Mouse (Mus musculus) macrophage (primary cell): ENCODE measurements around the gene Mical3. TPM values are rescaled to one million over a fixed set of nuclear protein-coding genes. Genes with fewer than 3 reads are reported as not detected.

Experiments used
- H3K27ac ChIP-seq: fragments of 350-480 bp; formaldehyde crosslinking; 2 replicates; pipeline ENCODE4 v1.9.0; 2021
- H3K36me3 ChIP-seq: fragments of 350-480 bp; formaldehyde crosslinking; 2 replicates; pipeline ENCODE4 v1.9.0; 2021; ENCODE audit errors: inconsistent target
- H3K4me3 ChIP-seq: fragments of 350-480 bp; formaldehyde crosslinking; 2 replicates; pipeline ENCODE4 v1.9.0; 2021; ENCODE audit errors: inconsistent target
- H3K79me2 ChIP-seq: fragments of 350-480 bp; formaldehyde crosslinking; 2 replicates; pipeline ENCODE4 v1.9.0; 2021; ENCODE audit errors: inconsistent target
- WGBS: methylation state at CpG from one replicate; pipeline ENCODE4 v1.1.7; 2026; ENCODE audit warnings: inconsistent platforms; ENCODE audit not compliant: missing documents; 5-methylcytosine and 5-hydroxymethylcytosine counted together
- polyA plus RNA-seq: library from polyadenylated mRNA; stranded (reverse); fragments of 250-400 nt; gene quantifications from 3 replicates; pipeline ENCODE4 v1.2.4, GENCODE M21; 2018; ENCODE audit warnings: inconsistent platforms

Gene Mical3
- polyA plus RNA-seq, 1 experiment from 2014 or later = 1.1 TPM

- Histone ChIP-seq H3K4me3 (no peak overlapping the region), H3K79me2 (no peaks in the 10 kb centered on the region), H3K36me3 (no peaks in the 10 kb centered on the region), H3K27ac (no peak overlapping the region)
- 96% methylated on average over 10 of the region's 13 CpGs for WGBS
Measured at GRCm38 (mm10) chr6:121051972-121052629, 78.7 kb downstream of the Mical3 start.

DNA sequence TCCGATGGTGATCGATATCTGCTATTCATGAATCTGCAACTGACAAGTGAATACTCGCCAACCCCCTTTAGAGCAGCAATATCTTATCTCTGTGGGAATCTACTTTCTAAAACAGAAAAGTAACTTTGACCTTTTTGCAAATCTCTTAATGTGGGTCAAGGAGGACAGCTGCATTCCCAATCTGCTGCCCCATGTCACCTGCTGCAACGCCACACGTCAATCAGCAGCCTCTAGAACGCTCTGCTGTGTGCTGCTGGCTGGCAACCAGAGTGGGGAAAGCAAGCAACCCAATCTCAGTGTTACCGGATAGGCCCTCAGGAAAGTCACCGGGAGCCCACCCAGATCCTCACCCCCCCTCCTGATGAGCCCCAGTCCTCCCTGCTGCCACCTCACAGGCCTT is 79.4 kb downstream of the Mical3 start:
- Histone ChIP-seq H3K79me2 (no peaks in the 10 kb centered on the region), H3K36me3 (no peaks in the 10 kb centered on the region), H3K27ac (no peak overlapping the region), H3K4me3 (no peak overlapping the region)
- WGBS = 97% methylated on average over 8 of the region's 8 CpGs

DNA sequence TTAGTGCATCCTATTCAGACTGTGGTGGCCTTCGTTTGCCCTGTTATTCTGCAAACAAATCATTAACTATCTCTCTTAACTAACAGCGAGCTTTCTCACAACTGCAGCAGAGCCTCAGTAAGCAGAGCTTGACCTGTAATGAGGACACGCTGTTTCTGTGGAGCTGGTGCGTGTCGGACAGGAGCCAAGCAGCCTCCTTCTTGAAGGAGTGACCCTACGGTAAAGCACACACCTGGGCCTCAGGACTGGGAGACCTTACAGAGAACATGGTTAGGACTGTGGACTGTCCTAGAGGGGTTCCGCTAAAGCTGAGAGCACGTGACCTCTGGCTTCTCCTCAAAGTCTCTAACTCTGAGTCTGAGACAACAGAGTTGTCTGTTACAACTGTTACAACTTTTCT is 82.1 kb downstream of the Mical3 start:
- Histone ChIP-seq H3K27ac (no peak overlapping the region), H3K79me2 (no peaks in the 10 kb centered on the region), H3K36me3 (no peaks in the 10 kb centered on the region), H3K4me3 (no peak overlapping the region)
- WGBS = 97% methylated on average over 8 of the region's 8 CpGs

DNA sequence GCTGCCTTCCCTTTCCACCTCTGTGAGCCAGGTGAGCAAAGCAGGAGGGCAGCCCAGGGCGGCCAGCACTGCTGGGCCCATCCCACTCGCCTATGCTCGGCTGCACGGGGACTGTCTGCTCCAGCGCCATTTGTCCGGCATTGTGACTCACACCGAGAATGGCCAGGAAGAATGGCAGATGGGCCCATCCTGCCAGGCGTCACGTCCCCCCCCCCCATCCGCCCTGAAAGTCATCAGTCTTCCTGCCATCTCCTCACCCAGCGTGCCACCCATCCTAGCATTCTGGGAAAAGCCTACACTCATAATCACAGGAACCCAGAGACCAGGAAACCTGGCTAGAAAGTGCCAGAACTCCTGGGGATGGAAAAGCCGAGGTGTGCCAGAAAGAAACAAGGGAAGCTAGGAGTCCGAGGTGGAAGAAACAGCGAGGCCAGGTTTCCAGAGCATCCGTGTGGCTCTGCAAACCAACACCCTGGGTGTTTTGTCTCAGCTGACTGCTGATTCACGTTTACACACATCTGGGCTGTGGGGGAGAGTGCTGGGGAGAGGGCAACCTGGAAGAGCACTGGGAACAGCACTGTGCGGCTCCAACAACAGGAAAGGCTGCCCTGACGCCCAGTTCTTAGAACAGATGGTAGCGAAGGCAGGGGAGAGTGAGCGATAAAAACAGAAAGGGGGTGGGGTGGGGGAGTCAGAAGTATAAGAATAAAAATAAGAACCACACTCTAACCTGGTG is 85.3 kb downstream of the Mical3 start:
- WGBS = 92% methylated on average over 20 of the region's 20 CpGs
- H3K36me3 ChIP-seq = no peaks in the 10 kb centered on the region

DNA sequence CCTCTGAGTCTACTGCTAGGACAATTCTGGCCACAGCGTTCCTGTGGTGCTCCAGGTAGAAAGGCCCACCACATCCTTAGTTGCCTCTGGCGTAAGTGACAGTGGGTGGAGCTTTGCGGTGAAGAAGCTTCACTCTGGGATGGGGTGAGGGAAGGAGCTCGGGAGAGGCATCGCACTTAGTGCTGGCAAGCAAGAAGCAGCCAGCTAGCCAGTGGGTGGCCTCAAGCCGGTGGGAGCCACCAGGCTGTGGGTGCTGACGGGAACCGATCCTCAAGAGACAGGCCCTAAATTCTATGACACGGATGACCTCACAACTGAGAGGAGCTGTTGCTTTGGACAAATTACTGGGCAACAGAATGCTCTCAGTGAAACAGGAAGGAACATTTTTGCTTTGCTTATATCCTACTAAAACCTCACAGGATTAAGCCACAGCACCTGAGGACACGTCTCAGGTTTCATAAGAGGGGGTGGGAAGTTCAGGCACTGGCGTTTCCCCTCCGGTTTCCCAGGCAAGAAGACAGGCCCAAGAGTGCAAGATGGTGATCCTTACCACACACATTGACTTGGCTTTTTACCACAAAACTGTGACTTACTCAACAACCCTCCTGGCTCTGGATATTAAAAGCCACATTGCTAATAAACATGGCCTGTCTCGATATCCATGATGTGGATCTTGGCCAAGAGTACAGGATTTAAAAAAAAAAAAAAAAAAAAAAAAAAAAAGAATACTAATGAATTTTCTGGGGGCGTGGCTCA is 87.2 kb downstream of the Mical3 start:
- H3K4me3 ChIP-seq = no peak overlapping the region
- no peaks in the 10 kb centered on the region for H3K36me3 ChIP-seq
- no peaks in the 10 kb centered on the region for H3K79me2 ChIP-seq
- no peak overlapping the region for H3K27ac ChIP-seq
- WGBS = 74% methylated on average over 14 of the region's 14 CpGs

More for the DNA sequence above, 85.3 kb downstream of the Mical3 start:
- H3K27ac ChIP-seq = no peak overlapping the region
- H3K79me2 ChIP-seq = no peaks in the 10 kb centered on the region
- H3K4me3 ChIP-seq = no peak overlapping the region

- no peak overlapping the region for H3K4me3 ChIP-seq
- H3K27ac ChIP-seq = no peak overlapping the region
- no peaks in the 10 kb centered on the region for H3K36me3 ChIP-seq
- no peaks in the 10 kb centered on the region for H3K79me2 ChIP-seq
- WGBS = 97% methylated on average over 3 of the region's 3 CpGs
Measured at GRCm38 (mm10) chr6:121039719-121040118, 91.1 kb downstream of the Mical3 start.

DNA sequence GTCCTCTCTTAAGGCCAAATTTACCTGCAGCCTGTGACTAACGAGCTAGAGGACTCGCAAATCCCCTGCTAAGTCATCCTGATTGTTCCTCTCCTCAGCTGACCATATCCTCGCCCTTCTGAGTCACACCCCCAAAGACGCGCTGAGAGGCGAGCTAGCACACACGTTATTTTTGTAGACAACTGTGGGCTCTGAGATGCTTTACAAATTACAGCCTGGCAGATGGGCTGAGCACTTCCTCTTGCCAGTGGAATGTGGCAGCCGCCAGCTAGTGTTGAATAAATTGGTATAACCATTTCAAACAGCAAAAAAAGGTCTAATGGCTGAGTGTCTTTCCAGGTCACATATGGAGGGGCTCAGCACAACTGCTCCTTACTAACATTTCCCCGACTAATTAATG is 91.5 kb downstream of the Mical3 start:
- WGBS = 76% methylated on average over 9 of the region's 9 CpGs
- Histone ChIP-seq H3K4me3 (no peak overlapping the region), H3K36me3 (no peaks in the 10 kb centered on the region), H3K27ac (no peak overlapping the region), H3K79me2 (no peaks in the 10 kb centered on the region)

GRCm38 (mm10) chr6:121037086-121037485 is 93.7 kb downstream of the Mical3 start:
- 95% methylated on average over 4 of the region's 4 CpGs for WGBS
- H3K27ac ChIP-seq = no peak overlapping the region
- H3K79me2 ChIP-seq = no peaks in the 10 kb centered on the region

DNA sequence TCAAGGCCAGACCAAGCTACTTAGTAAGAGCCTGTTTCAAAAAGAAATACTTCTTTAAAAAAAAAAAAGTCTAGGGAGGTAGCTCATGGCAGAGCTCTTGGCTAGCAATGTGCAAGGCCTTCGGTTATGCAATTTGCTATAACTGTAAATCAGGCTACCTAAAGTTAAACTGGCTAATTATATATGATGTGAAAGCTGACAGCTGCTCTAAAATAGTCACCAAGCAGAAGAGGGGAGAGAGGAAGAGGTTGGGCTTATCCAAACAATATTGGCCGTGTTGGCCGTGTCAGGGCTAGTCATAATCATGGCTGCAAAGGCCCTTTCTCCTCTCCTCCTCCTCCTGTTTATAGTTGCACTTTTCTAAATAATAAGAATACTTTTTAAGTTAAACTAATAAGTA is 94.9 kb downstream of the Mical3 start:
- H3K36me3 ChIP-seq = no peaks in the 10 kb centered on the region

More at GRCm38 (mm10) chr6:121037086-121037485, 93.7 kb downstream of the Mical3 start:
- Histone ChIP-seq H3K36me3 (no peaks in the 10 kb centered on the region), H3K4me3 (no peak overlapping the region)

DNA sequence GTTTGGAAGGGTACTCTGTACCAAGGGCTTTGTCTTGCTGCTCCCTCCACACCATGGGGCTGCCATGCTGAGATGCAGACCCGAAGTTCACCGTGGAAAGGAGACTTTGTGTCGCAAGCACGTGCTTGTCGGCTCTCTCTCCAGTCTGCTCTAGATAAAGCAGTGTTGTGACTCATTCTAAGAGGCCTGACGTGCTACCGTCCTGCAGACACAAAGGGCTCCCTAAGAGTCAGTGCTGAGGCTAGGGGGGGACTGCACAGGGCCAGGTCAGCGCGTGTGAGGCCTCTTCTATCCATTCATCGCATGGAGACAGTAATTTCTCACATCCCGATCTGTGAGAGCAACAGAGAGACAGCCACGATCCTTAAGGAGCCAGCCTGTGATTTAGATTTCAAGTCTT is 95.5 kb downstream of the Mical3 start:
- Histone ChIP-seq H3K4me3 (no peak overlapping the region), H3K27ac (no peak overlapping the region), H3K36me3 (no peaks in the 10 kb centered on the region), H3K79me2 (no peaks in the 10 kb centered on the region)
- 93% methylated on average over 12 of the region's 12 CpGs for WGBS

More for the DNA sequence above, 94.9 kb downstream of the Mical3 start:
- H3K4me3 ChIP-seq = no peak overlapping the region
- H3K79me2 ChIP-seq = no peaks in the 10 kb centered on the region
- H3K27ac ChIP-seq = no peak overlapping the region
- WGBS = 92% methylated on average over 3 of the region's 3 CpGs

GRCm38 (mm10) chr6:121033250-121033649 is 97.5 kb downstream of the Mical3 start:
- no peaks in the 10 kb centered on the region for H3K36me3 ChIP-seq
- WGBS = 98% methylated on average over 3 of the region's 3 CpGs
- no peaks in the 10 kb centered on the region for H3K79me2 ChIP-seq

GRCm38 (mm10) chr6:121031370-121031769 is 99.4 kb downstream of the Mical3 start:
- Histone ChIP-seq H3K27ac (no peak overlapping the region), H3K36me3 (no peaks in the 10 kb centered on the region)
- 98% methylated on average over 7 of the region's 7 CpGs for WGBS

More at GRCm38 (mm10) chr6:121033250-121033649, 97.5 kb downstream of the Mical3 start:
- Histone ChIP-seq H3K4me3 (no peak overlapping the region), H3K27ac (no peak overlapping the region)

GRCm38 (mm10) chr6:121029897-121030589 is 100.8 kb downstream of the Mical3 start:
- no peak overlapping the region for H3K4me3 ChIP-seq
- no peaks in the 10 kb centered on the region for H3K36me3 ChIP-seq
- no peak overlapping the region for H3K27ac ChIP-seq
- 95% methylated on average over 19 of the region's 19 CpGs for WGBS
- H3K79me2 ChIP-seq = no peaks in the 10 kb centered on the region

More at GRCm38 (mm10) chr6:121031370-121031769, 99.4 kb downstream of the Mical3 start:
- no peaks in the 10 kb centered on the region for H3K79me2 ChIP-seq
- no peak overlapping the region for H3K4me3 ChIP-seq

DNA sequence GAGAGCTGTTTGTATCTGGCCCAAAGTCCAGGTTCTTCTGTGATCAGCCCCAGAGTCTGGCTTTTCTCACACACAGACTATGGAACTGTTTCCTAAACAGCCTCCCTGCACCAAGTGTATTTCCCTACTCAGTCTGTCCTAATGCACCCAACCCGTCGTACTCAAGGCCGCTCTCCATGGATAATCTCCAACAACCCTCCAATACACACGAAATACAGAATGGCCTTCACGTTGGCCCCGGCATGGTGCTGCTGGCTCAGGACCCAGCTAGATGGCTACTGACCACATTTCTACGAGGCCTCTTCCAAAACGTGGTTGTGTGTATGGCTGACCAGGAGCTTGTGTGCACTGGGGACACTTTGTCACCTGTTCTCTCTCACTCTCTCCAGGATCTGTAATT is 102.3 kb downstream of the Mical3 start:
- 97% methylated on average over 8 of the region's 8 CpGs for WGBS
- no peaks in the 10 kb centered on the region for H3K36me3 ChIP-seq
- H3K27ac ChIP-seq = no peak overlapping the region
- H3K79me2 ChIP-seq = no peaks in the 10 kb centered on the region
- no peak overlapping the region for H3K4me3 ChIP-seq
